Mouse (Mus musculus) megakaryocyte, embryonic 14.5 days (primary cell): ENCODE results near the gene Gpc6.

ENCODE experiments used
- FLI1 ChIP-seq: IDR thresholded peaks from 2 replicates; pipeline ENCODE4 v1.6.1; 2012; ENCODE audit warnings: low read length, inconsistent platforms, mixed read lengths
- GATA1 ChIP-seq: IDR thresholded peaks from 3 replicates; pipeline ENCODE4 v1.6.1; 2012; ENCODE audit warnings: mixed read lengths, low read length, inconsistent platforms, borderline replicate concordance

GRCm38 (mm10) chr14:118021867-118022543, 1096.9 kb downstream of the Gpc6 start:
- TF ChIP-seq GATA1 (no peak), FLI1 (no peak)
